Mouse (Mus musculus) intestine, postnatal 0 days (tissue): ENCODE measurements around the gene Dhdds. TPM values are rescaled to one million over a fixed set of nuclear protein-coding genes. Genes with fewer than 3 reads are reported as not detected.

ENCODE experiments used
- ATAC-seq: fragments of 200-750 bp; cut with Nextera tagmentation; 2 replicates; pipeline ENCODE4 v1.8.0; 2017; ENCODE audit warnings: mild to moderate bottlenecking, moderate TSS enrichment, moderate library complexity
- H3K27ac ChIP-seq: fragments of 300-500 bp; sonication (generic); 2 replicates; pipeline ENCODE4 v1.5.1; 2014; ENCODE audit warnings: mild to moderate bottlenecking, low read depth, low read length, moderate library complexity
- H3K27me3 ChIP-seq: fragments of 300-500 bp; sonication (generic); replicated peaks from 2 replicates; pipeline ENCODE4 v1.6.1; 2014; ENCODE audit warnings: low read length, mixed read lengths; ENCODE audit not compliant: control insufficient read depth, insufficient read depth
- H3K36me3 ChIP-seq: fragments of 300-500 bp; sonication (generic); 2 replicates; pipeline ENCODE4 v1.6.1; 2014; ENCODE audit warnings: mild to moderate bottlenecking, moderate library complexity; ENCODE audit not compliant: control insufficient read depth, insufficient read depth
- H3K4me1 ChIP-seq: fragments of 300-500 bp; sonication (generic); replicated peaks from 2 replicates; pipeline ENCODE4 v1.6.1; 2014; ENCODE audit warnings: antibody characterized with exemption, low read length, mixed read lengths; ENCODE audit not compliant: control insufficient read depth, insufficient read depth
- H3K4me2 ChIP-seq: fragments of 300-500 bp; sonication (generic); replicated peaks from 2 replicates; pipeline ENCODE4 v1.6.1; 2014; ENCODE audit warnings: low read depth, mild to moderate bottlenecking, moderate library complexity
- H3K4me3 ChIP-seq: fragments of 300-500 bp; sonication (generic); 2 replicates; pipeline ENCODE4 v1.5.1; 2014; ENCODE audit warnings: low read depth, low read length
- H3K9ac ChIP-seq: fragments of 300-500 bp; sonication (generic); 2 replicates; pipeline ENCODE4 v1.6.1; 2014; ENCODE audit warnings: mild to moderate bottlenecking, low read depth, low read length
- H3K9me3 ChIP-seq: fragments of 300-500 bp; sonication (generic); 2 replicates; pipeline ENCODE4 v1.6.1; 2016; ENCODE audit warnings: mixed run types; ENCODE audit not compliant: control insufficient read depth
- CTCF ChIP-seq: sonication (generic); IDR thresholded peaks from 2 replicates; pipeline ENCODE4 v1.5.1; 2016; ENCODE audit warnings: low read depth, mild to moderate bottlenecking, control low read depth, antibody characterized with exemption, moderate library complexity
- WGBS: fragments of 180-500 bp; shearing (Covaris S2); extraction: QIAGEN DNeasy Blood & Tissue Kit; methylation state at CpG from one replicate; pipeline ENCODE4 v1.1.7; 2014; 5-methylcytosine and 5-hydroxymethylcytosine counted together
- polyA plus RNA-seq: library from polyadenylated mRNA; unstranded; fragments of >200 nt; fragmentation: Nextera tagmentation; extraction: Ambion mirVana; gene quantifications from 2 replicates; pipeline ENCODE4 v1.2.1, GENCODE M21; 2015

Gene Dhdds
- polyA plus RNA-seq, 1 experiment from 2014 or later = 26.1 TPM

GRCm38 (mm10) chr4:134016767-134017166 lies 16.0 kb upstream of the Dhdds start:
- Histone ChIP-seq H3K36me3 (no peaks in the 10 kb centered on the region), H3K27ac (no peak overlapping the region), H3K27me3 (peaks cover 49% of the 10 kb centered on the region), H3K9me3 (no peaks in the 10 kb centered on the region), H3K4me2 (no peak overlapping the region), H3K4me3 (peak overlapping the region; percentile 17; the same call in 1 of the 2 replicates), H3K4me1 (peaks cover 3% of the 10 kb centered on the region; the same call in 1 of the 2 replicates), H3K9ac (no peak overlapping the region)
- TF ChIP-seq CTCF = no peak
- no peak for ATAC-seq
- 6% methylated on average over 8 of the region's 8 CpGs for WGBS

GRCm38 (mm10) chr4:134016208-134016607 lies 15.5 kb upstream of the Dhdds start:
- H3K4me3 ChIP-seq = no peak overlapping the region
- WGBS = 13% methylated on average over 7 of the region's 7 CpGs
- H3K4me1 ChIP-seq = peaks cover 3% of the 10 kb centered on the region; the same call in 1 of the 2 replicates
- H3K4me2 ChIP-seq = no peak overlapping the region
- no peak for TF ChIP-seq CTCF
- ATAC-seq = no peak
- no peak overlapping the region for H3K9ac ChIP-seq
- H3K27me3 ChIP-seq = peaks cover 49% of the 10 kb centered on the region
- no peak overlapping the region for H3K27ac ChIP-seq
- no peaks in the 10 kb centered on the region for H3K36me3 ChIP-seq
- H3K9me3 ChIP-seq = no peaks in the 10 kb centered on the region

GRCm38 (mm10) chr4:134012858-134013528 lies 12.3 kb upstream of the Dhdds start:
- Histone ChIP-seq H3K4me1 (peaks cover 3% of the 10 kb centered on the region; the same call in 1 of the 2 replicates), H3K9me3 (no peaks in the 10 kb centered on the region), H3K9ac (no peak overlapping the region), H3K27ac (no peak overlapping the region), H3K36me3 (no peaks in the 10 kb centered on the region), H3K4me2 (no peak overlapping the region), H3K4me3 (no peak overlapping the region), H3K27me3 (peaks cover 25% of the 10 kb centered on the region)
- WGBS = 51% methylated on average over 12 of the region's 12 CpGs
- ATAC-seq = no peak
- peak; percentile 60 for TF ChIP-seq CTCF

GRCm38 (mm10) chr4:134011450-134012414 lies 11.0 kb upstream of the Dhdds start:
- Histone ChIP-seq H3K36me3 (no peaks in the 10 kb centered on the region), H3K4me3 (no peak overlapping the region), H3K4me2 (no peak overlapping the region), H3K9me3 (no peaks in the 10 kb centered on the region), H3K9ac (no peak overlapping the region), H3K27me3 (peaks cover 12% of the 10 kb centered on the region), H3K27ac (no peak overlapping the region), H3K4me1 (no peaks in the 10 kb centered on the region)
- TF ChIP-seq CTCF = no peak
- WGBS = 24% methylated on average over 16 of the region's 16 CpGs
- no peak for ATAC-seq

GRCm38 (mm10) chr4:134009709-134010108 lies 9.0 kb upstream of the Dhdds start:
- Histone ChIP-seq H3K27me3 (no peaks in the 10 kb centered on the region), H3K4me3 (no peak overlapping the region), H3K4me2 (no peak overlapping the region), H3K4me1 (no peaks in the 10 kb centered on the region), H3K9ac (no peak overlapping the region), H3K9me3 (no peaks in the 10 kb centered on the region), H3K27ac (no peak overlapping the region), H3K36me3 (no peaks in the 10 kb centered on the region)
- ATAC-seq = peak; percentile 34; the same call in 1 of the 2 replicates
- TF ChIP-seq CTCF = no peak
- WGBS = 39% methylated on average over 6 of the region's 6 CpGs

DNA sequence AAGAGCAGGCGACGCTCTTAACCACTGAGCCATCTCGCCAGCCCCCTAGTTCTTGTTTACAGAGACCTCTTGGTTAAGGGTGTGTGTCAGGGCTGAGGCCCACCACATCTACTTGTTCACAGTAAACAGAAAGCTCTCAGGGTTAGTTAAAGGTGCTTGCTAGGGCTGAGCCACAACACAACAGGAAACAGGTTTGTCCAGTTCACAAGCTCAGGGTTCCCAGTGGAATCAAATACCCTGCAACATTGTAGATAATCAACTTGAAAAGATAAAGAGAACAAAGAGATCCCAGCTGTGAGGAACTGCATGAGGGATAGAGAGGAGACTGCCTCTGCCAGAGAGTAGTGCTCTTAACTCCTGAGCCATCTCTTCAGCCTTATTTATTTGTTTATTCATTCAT lies 6.1 kb upstream of the Dhdds start:
- H3K4me1 ChIP-seq = no peaks in the 10 kb centered on the region
- no peaks in the 10 kb centered on the region for H3K36me3 ChIP-seq
- H3K9me3 ChIP-seq = no peaks in the 10 kb centered on the region
- no peak overlapping the region for H3K9ac ChIP-seq
- H3K27ac ChIP-seq = no peak overlapping the region
- H3K27me3 ChIP-seq = no peaks in the 10 kb centered on the region
- H3K4me3 ChIP-seq = no peak overlapping the region
- ATAC-seq = no peak
- no peak for TF ChIP-seq CTCF
- H3K4me2 ChIP-seq = no peak overlapping the region
- WGBS = 53% methylated on average over 3 of the region's 3 CpGs
